Mouse (Mus musculus) monocyte, adult 5-6 weeks (primary cell): Measurements from ENCODE around the gene Syf2. TPM values are rescaled to one million over a fixed set of nuclear protein-coding genes. Genes with fewer than 3 reads are reported as not detected.
"Not testable (repeated sequence)": the region's sequence is repeated elsewhere in the genome, so short reads cannot be mapped to it uniquely, and the experiment has no call there.

Experiments used
- ATAC-seq: fragments of 153-309, 156-312 bp; replicated peaks from 2 replicates; pipeline ENCODE4 v1.8.0; 2017; ENCODE audit warnings: mild to moderate bottlenecking; ENCODE audit not compliant: low TSS enrichment, insufficient number of reproducible peaks, severe bottlenecking, poor library complexity, low FRiP score
- total RNA-seq: library from RNA; stranded (forward); fragments of 200-1000, 200-491, 200-594 nt; gene quantifications from 3 replicates; pipeline ENCODE4 v1.2.3, GENCODE M21; 2017

Gene Syf2
- total RNA-seq: 551 to 822 TPM (median 699 TPM) in 3 replicates

GRCm38 (mm10) chr4:134930684-134931481, at the start of gene Syf2:
Syf2 (plus strand) TSS chr4:134930898.
- peak; percentile 90 for ATAC-seq

GRCm38 (mm10) chr4:134883266-134883665, 47.4 kb upstream of the Syf2 start:
- ATAC-seq: peak; percentile 61

- no peak for ATAC-seq
Measured at GRCm38 (mm10) chr4:134883808-134884207, 46.9 kb upstream of the Syf2 start.

GRCm38 (mm10) chr4:134884364-134884763, 46.3 kb upstream of the Syf2 start:
- no peak for ATAC-seq

- ATAC-seq: no peak
Measured at GRCm38 (mm10) chr4:134892096-134892495, 38.6 kb upstream of the Syf2 start.

GRCm38 (mm10) chr4:134897256-134897655, 33.4 kb upstream of the Syf2 start:
- no peak; the same call in 1 of the 2 replicates for ATAC-seq

GRCm38 (mm10) chr4:134901126-134901525, 29.6 kb upstream of the Syf2 start:
- no peak for ATAC-seq

GRCm38 (mm10) chr4:134903046-134903445, 27.7 kb upstream of the Syf2 start:
- ATAC-seq: no peak

GRCm38 (mm10) chr4:134911406-134911805, 19.3 kb upstream of the Syf2 start:
- ATAC-seq: not testable (repeated sequence)

- ATAC-seq: no peak
Measured at GRCm38 (mm10) chr4:134913413-134913812, 17.3 kb upstream of the Syf2 start.

GRCm38 (mm10) chr4:134914122-134914863, 16.4 kb upstream of the Syf2 start:
- peak; percentile 67 for ATAC-seq

GRCm38 (mm10) chr4:134914864-134915209, 15.9 kb upstream of the Syf2 start, which contains the start of gene Tmem50a:
Tmem50a (minus strand) TSS chr4:134915024.
- ATAC-seq: peak; percentile 84

- ATAC-seq: no peak
Measured at GRCm38 (mm10) chr4:134915223-134916050, 15.3 kb upstream of the Syf2 start.

GRCm38 (mm10) chr4:134917194-134917593, 13.5 kb upstream of the Syf2 start:
- ATAC-seq: 0 out of 2 replicates have a peak, but pooled peaks have one; percentile 15

- ATAC-seq: no peak
Measured at GRCm38 (mm10) chr4:134918381-134918780, 12.3 kb upstream of the Syf2 start.

GRCm38 (mm10) chr4:134919733-134920540, 10.8 kb upstream of the Syf2 start:
- ATAC-seq: peak; percentile 40

GRCm38 (mm10) chr4:134920631-134921030, 10.1 kb upstream of the Syf2 start:
- ATAC-seq: no peak

- ATAC-seq: no peak
Measured at GRCm38 (mm10) chr4:134921703-134922102, 9.0 kb upstream of the Syf2 start.
